Mouse (Mus musculus) lung, postnatal 0 days (tissue): ENCODE data around the gene Frmd4a. TPM values are rescaled to one million over a fixed set of nuclear protein-coding genes. Genes with fewer than 3 reads are reported as not detected.
A peak's percentile ranks its signal among the peaks of the same experiment; 100 is the strongest.

ENCODE experiments used
- ATAC-seq: fragments of 200-750 bp; cut with Nextera tagmentation; 2 replicates; pipeline ENCODE4 v1.8.0; 2017; ENCODE audit warnings: moderate library complexity
- DNase-seq: peaks from one replicate; pipeline ENCODE4 v3.0.0-alpha.2; 2016; ENCODE audit warnings: low spot score
- H3K27ac ChIP-seq: fragments of 300-500 bp; sonication (generic); 2 replicates; pipeline ENCODE4 v1.5.1; 2014; ENCODE audit warnings: antibody characterized with exemption, mild to moderate bottlenecking, low read length, mixed read lengths
- H3K27me3 ChIP-seq: fragments of 300-500 bp; sonication (generic); replicated peaks from 2 replicates; pipeline ENCODE4 v1.6.1; 2014; ENCODE audit warnings: low read length, mixed read lengths; ENCODE audit not compliant: insufficient read depth
- H3K36me3 ChIP-seq: fragments of 300-500 bp; sonication (generic); 2 replicates; pipeline ENCODE4 v1.6.1; 2014; ENCODE audit warnings: low read length, mixed read lengths; ENCODE audit not compliant: insufficient read depth
- H3K4me1 ChIP-seq: fragments of 300-500 bp; sonication (generic); 2 replicates; pipeline ENCODE4 v1.6.1; 2014; ENCODE audit warnings: antibody characterized with exemption, low read depth, low read length, mixed read lengths; ENCODE audit not compliant: insufficient read depth
- H3K4me2 ChIP-seq: fragments of 300-500 bp; sonication (generic); replicated peaks from 2 replicates; pipeline ENCODE4 v1.6.1; 2014; ENCODE audit warnings: low read depth, mild to moderate bottlenecking, low read length, moderate library complexity, mixed read lengths
- H3K4me3 ChIP-seq: fragments of 300-500 bp; sonication (generic); 2 replicates; pipeline ENCODE4 v1.5.1; 2014; ENCODE audit warnings: low read depth, low read length
- H3K9ac ChIP-seq: fragments of 300-500 bp; sonication (generic); replicated peaks from 2 replicates; pipeline ENCODE4 v1.6.1; 2014; ENCODE audit warnings: low read depth, mild to moderate bottlenecking
- H3K9me3 ChIP-seq: fragments of 300-500 bp; sonication (generic); 2 replicates; pipeline ENCODE4 v1.6.1; 2016; ENCODE audit warnings: low read length, mixed read lengths
- CTCF ChIP-seq: IDR thresholded peaks from 2 replicates; pipeline ENCODE4 v1.5.1; 2016; ENCODE audit warnings: antibody characterized with exemption, mild to moderate bottlenecking
- EP300 ChIP-seq: IDR thresholded peaks from 2 replicates; pipeline ENCODE4 v1.6.1; 2016; ENCODE audit warnings: antibody characterized with exemption, mild to moderate bottlenecking, control low read depth
- WGBS: fragments of 180-500 bp; shearing (Covaris S2); extraction: QIAGEN DNeasy Blood & Tissue Kit; methylation state at CpG from one replicate; pipeline ENCODE4 v1.1.7; 2014; 5-methylcytosine and 5-hydroxymethylcytosine counted together
- polyA plus RNA-seq: library from polyadenylated mRNA; unstranded; fragments of >200 nt; fragmentation: Nextera tagmentation; extraction: Ambion mirVana; gene quantifications from 2 replicates; pipeline ENCODE4 v1.2.1, GENCODE M21; 2015

Frmd4a gene
- polyA plus RNA-seq, 1 experiment from 2014 or later, result 15.8 TPM

GRCm38 (mm10) chr2:4541330-4541729 lies 523.8 kb downstream of the Frmd4a start:
- Histone ChIP-seq H3K36me3 (no peaks in the 10 kb centered on the region), H3K4me1 (no peaks in the 10 kb centered on the region), H3K4me2 (no peak overlapping the region), H3K4me3 (no peak overlapping the region), H3K27ac (no peak overlapping the region), H3K9ac (no peak overlapping the region), H3K27me3 (no peaks in the 10 kb centered on the region), H3K9me3 (no peaks in the 10 kb centered on the region)
- ATAC-seq (no peak), DNase-seq (no peak)
- no peak for TF ChIP-seq CTCF
- no peak for TF ChIP-seq EP300
- WGBS, result 78% methylated on average over 4 of the region's 4 CpGs

GRCm38 (mm10) chr2:4541844-4542628 lies 524.5 kb downstream of the Frmd4a start:
- DNase-seq (no peak), ATAC-seq (no peak; the same call in 1 of the 2 replicates)
- Histone ChIP-seq H3K9ac (no peak overlapping the region), H3K4me2 (no peak overlapping the region), H3K27ac (no peak overlapping the region), H3K4me1 (no peaks in the 10 kb centered on the region), H3K27me3 (no peaks in the 10 kb centered on the region), H3K4me3 (no peak overlapping the region), H3K36me3 (no peaks in the 10 kb centered on the region), H3K9me3 (no peaks in the 10 kb centered on the region)
- WGBS, result 61% methylated on average over 11 of the region's 11 CpGs
- TF ChIP-seq EP300, result no peak
- TF ChIP-seq CTCF, result no peak

GRCm38 (mm10) chr2:4542629-4543416 lies 525.3 kb downstream of the Frmd4a start:
- TF ChIP-seq EP300 (0 out of 2 replicates have a peak, but pooled peaks have one; percentile 9), CTCF (no peak)

GRCm38 (mm10) chr2:4543417-4543775 lies 525.9 kb downstream of the Frmd4a start:
- DNase-seq (no peak), ATAC-seq (no peak)
- Histone ChIP-seq H3K27me3 (no peaks in the 10 kb centered on the region), H3K4me3 (no peak overlapping the region), H3K9ac (no peak overlapping the region), H3K4me2 (no peak overlapping the region), H3K36me3 (no peaks in the 10 kb centered on the region), H3K9me3 (no peaks in the 10 kb centered on the region), H3K27ac (no peak overlapping the region), H3K4me1 (no peaks in the 10 kb centered on the region)
- TF ChIP-seq CTCF, result no peak
- no peak for TF ChIP-seq EP300
- 30% methylated on average over 1 of the region's 1 CpGs for WGBS

More at GRCm38 (mm10) chr2:4542629-4543416, 525.3 kb downstream of the Frmd4a start:
- peak; percentile 55 for DNase-seq
- H3K9me3 ChIP-seq, result no peaks in the 10 kb centered on the region
- no peak overlapping the region for H3K4me3 ChIP-seq
- no peaks in the 10 kb centered on the region for H3K36me3 ChIP-seq
- no peaks in the 10 kb centered on the region for H3K27me3 ChIP-seq
- 72% methylated on average over 11 of the region's 11 CpGs for WGBS
- H3K9ac ChIP-seq, result no peak overlapping the region
- H3K27ac ChIP-seq, result no peak overlapping the region
- H3K4me1 ChIP-seq, result no peaks in the 10 kb centered on the region
- peak; percentile 76 for ATAC-seq
- no peak overlapping the region for H3K4me2 ChIP-seq

GRCm38 (mm10) chr2:4544360-4544759 lies 526.8 kb downstream of the Frmd4a start:
- no peak overlapping the region for H3K9ac ChIP-seq
- no peaks in the 10 kb centered on the region for H3K4me1 ChIP-seq
- DNase-seq (no peak), ATAC-seq (no peak)
- no peak overlapping the region for H3K4me2 ChIP-seq
- H3K36me3 ChIP-seq, result no peaks in the 10 kb centered on the region
- TF ChIP-seq CTCF (no peak), EP300 (no peak)
- 72% methylated on average over 5 of the region's 5 CpGs for WGBS
- no peaks in the 10 kb centered on the region for H3K27me3 ChIP-seq
- no peak overlapping the region for H3K4me3 ChIP-seq
- no peaks in the 10 kb centered on the region for H3K9me3 ChIP-seq
- no peak overlapping the region for H3K27ac ChIP-seq

GRCm38 (mm10) chr2:4545261-4545660 lies 527.7 kb downstream of the Frmd4a start:
- Histone ChIP-seq H3K4me3 (no peak overlapping the region), H3K27ac (no peak overlapping the region), H3K36me3 (no peaks in the 10 kb centered on the region), H3K4me2 (no peak overlapping the region), H3K9ac (no peak overlapping the region), H3K4me1 (no peaks in the 10 kb centered on the region), H3K9me3 (no peaks in the 10 kb centered on the region), H3K27me3 (no peaks in the 10 kb centered on the region)
- no peak for ATAC-seq
- no peak for TF ChIP-seq EP300
- no peak for TF ChIP-seq CTCF
- 86% methylated on average over 6 of the region's 6 CpGs for WGBS
- DNase-seq, result no peak
